Mouse (Mus musculus) forebrain, postnatal 0 days (tissue): Measurements from ENCODE around the gene Arhgap44. TPM values are rescaled to one million over a fixed set of nuclear protein-coding genes. Genes with fewer than 3 reads are reported as not detected.

Experiments
- ATAC-seq: fragments of 200-750 bp; cut with Nextera tagmentation; 2 replicates; pipeline ENCODE4 v1.8.0; 2017; ENCODE audit warnings: mild to moderate bottlenecking, moderate library complexity
- DNase-seq: peaks from one replicate; pipeline ENCODE4 v3.0.0-alpha.2; 2015
- H3K27ac ChIP-seq: fragments of 300-500 bp; sonication (generic); 2 replicates; pipeline ENCODE4 v1.5.1; 2014; ENCODE audit warnings: low read depth, mild to moderate bottlenecking, antibody characterized with exemption, low read length, moderate library complexity, mixed read lengths
- H3K27me3 ChIP-seq: fragments of 300-500 bp; sonication (generic); 2 replicates; pipeline ENCODE4 v1.6.1; 2014; ENCODE audit warnings: mild to moderate bottlenecking, low read length, mixed read lengths; ENCODE audit not compliant: insufficient read depth
- H3K36me3 ChIP-seq: fragments of 300-500 bp; sonication (generic); 2 replicates; pipeline ENCODE4 v1.6.1; 2014; ENCODE audit warnings: mild to moderate bottlenecking, moderate library complexity; ENCODE audit not compliant: insufficient read depth
- H3K4me1 ChIP-seq: fragments of 300-500 bp; sonication (generic); 2 replicates; pipeline ENCODE4 v1.6.1; 2014; ENCODE audit warnings: antibody characterized with exemption; ENCODE audit not compliant: insufficient read depth
- H3K4me2 ChIP-seq: fragments of 300-500 bp; sonication (generic); 2 replicates; pipeline ENCODE4 v1.6.1; 2014; ENCODE audit warnings: low read depth, mild to moderate bottlenecking, moderate library complexity
- H3K4me3 ChIP-seq: fragments of 300-500 bp; sonication (generic); 2 replicates; pipeline ENCODE4 v1.5.1; 2014; ENCODE audit warnings: low read depth, low read length, mixed read lengths
- H3K9ac ChIP-seq: fragments of 300-500 bp; sonication (generic); 2 replicates; pipeline ENCODE4 v1.6.1; 2014; ENCODE audit warnings: mild to moderate bottlenecking
- H3K9me3 ChIP-seq: fragments of 300-500 bp; sonication (generic); 2 replicates; pipeline ENCODE4 v1.6.1; 2016; ENCODE audit warnings: low read length
- CTCF ChIP-seq: sonication (generic); IDR thresholded peaks from 2 replicates; pipeline ENCODE4 v1.5.1; 2016; ENCODE audit warnings: antibody characterized with exemption, control low read depth, low read depth
- WGBS: fragments of 180-500 bp; shearing (Covaris S2); extraction: QIAGEN DNeasy Blood & Tissue Kit; methylation state at CpG from one replicate; pipeline ENCODE4 v1.1.7; 2014; 5-methylcytosine and 5-hydroxymethylcytosine counted together
- microRNA-seq, 2 experiments: library from miRNA; unstranded; fragments of <30 nt; microRNA quantifications; one replicate each; pipeline ENCODE4; 2016
- polyA plus RNA-seq: library from polyadenylated mRNA; unstranded; fragments of >200 nt; fragmentation: Nextera tagmentation; extraction: Ambion mirVana; gene quantifications from 2 replicates; pipeline ENCODE4 v1.2.1, GENCODE M21; 2015
- total RNA-seq: library from RNA; depleted of rRNA; stranded (reverse); fragments of >200 nt; gene quantifications from 2 replicates; pipeline ENCODE4 v1.2.3, GENCODE M21; 2014; rRNA removed

Gene Arhgap44
- total and polyA plus RNA-seq, 2 experiments from 2014 or later = 17.4 to 29.6 TPM

- Histone ChIP-seq H3K27ac (no peak overlapping the region), H3K27me3 (0 out of 2 replicates have a peak, but pooled peaks cover 9% of the 10 kb centered on the region), H3K9ac (no peak overlapping the region), H3K4me3 (no peak overlapping the region), H3K36me3 (no peaks in the 10 kb centered on the region), H3K9me3 (no peaks in the 10 kb centered on the region), H3K4me2 (no peak overlapping the region), H3K4me1 (no peaks in the 10 kb centered on the region)
- DNase-seq (no peak), ATAC-seq (no peak)
- WGBS = 82% methylated on average over 3 of the region's 3 CpGs
- TF ChIP-seq CTCF = no peak
These were observed 191.2 kb downstream of the Arhgap44 start for GRCm38 (mm10) chr11:64971471-64971988.

GRCm38 (mm10) chr11:64968939-64969342 lies 193.8 kb downstream of the Arhgap44 start:
- no peak overlapping the region for H3K4me2 ChIP-seq
- TF ChIP-seq CTCF = no peak
- no peaks in the 10 kb centered on the region for H3K9me3 ChIP-seq
- no peak overlapping the region for H3K9ac ChIP-seq
- 60% methylated on average over 4 of the region's 4 CpGs for WGBS
- 0 out of 2 replicates have a peak, but pooled peaks cover 9% of the 10 kb centered on the region for H3K27me3 ChIP-seq
- H3K36me3 ChIP-seq = no peaks in the 10 kb centered on the region
- DNase-seq = no peak
- H3K4me3 ChIP-seq = no peak overlapping the region
- H3K27ac ChIP-seq = no peak overlapping the region
- ATAC-seq = no peak
- no peaks in the 10 kb centered on the region for H3K4me1 ChIP-seq

GRCm38 (mm10) chr11:64968507-64968906 lies 194.3 kb downstream of the Arhgap44 start:
- Histone ChIP-seq H3K27me3 (0 out of 2 replicates have a peak, but pooled peaks cover 9% of the 10 kb centered on the region), H3K9me3 (no peaks in the 10 kb centered on the region), H3K4me2 (no peak overlapping the region), H3K4me1 (no peaks in the 10 kb centered on the region), H3K27ac (no peak overlapping the region), H3K36me3 (no peaks in the 10 kb centered on the region), H3K4me3 (no peak overlapping the region), H3K9ac (no peak overlapping the region)
- 4% methylated on average over 3 of the region's 3 CpGs for WGBS
- ATAC-seq (peak; percentile 90), DNase-seq (peak; percentile 89)
- peak; percentile 98 for TF ChIP-seq CTCF

- Histone ChIP-seq H3K36me3 (no peaks in the 10 kb centered on the region), H3K9me3 (no peaks in the 10 kb centered on the region), H3K4me3 (no peak overlapping the region), H3K27me3 (no peaks in the 10 kb centered on the region), H3K4me2 (no peak overlapping the region), H3K9ac (no peak overlapping the region), H3K27ac (no peak overlapping the region), H3K4me1 (no peaks in the 10 kb centered on the region)
- WGBS = 90% methylated on average over 2 of the region's 2 CpGs
- ATAC-seq (no peak), DNase-seq (no peak)
- TF ChIP-seq CTCF = no peak
These were observed 200.1 kb downstream of the Arhgap44 start for GRCm38 (mm10) chr11:64962629-64963028.

GRCm38 (mm10) chr11:64956962-64957729 lies 205.6 kb downstream of the Arhgap44 start:
- no peaks in the 10 kb centered on the region for H3K27me3 ChIP-seq
- H3K9ac ChIP-seq = peak overlapping the region; percentile 25; the same call in 1 of the 2 replicates
- 3% methylated on average over 16 of the region's 16 CpGs for WGBS
- no peaks in the 10 kb centered on the region for H3K36me3 ChIP-seq
- ATAC-seq (peak; percentile 34; the same call in 1 of the 2 replicates), DNase-seq (peak; percentile 44)
- H3K27ac ChIP-seq = no peak overlapping the region
- no peaks in the 10 kb centered on the region for H3K9me3 ChIP-seq
- no peak for TF ChIP-seq CTCF
- H3K4me3 ChIP-seq = peak overlapping the region; percentile 25
- H3K4me2 ChIP-seq = peak overlapping the region; percentile 48
- H3K4me1 ChIP-seq = peaks cover 10% of the 10 kb centered on the region; the same call in 1 of the 2 replicates

Small RNA genes within 50 kb of the gene (microRNA-seq; reads per million reads assigned to microRNA genes)
- 0 reads per million in 2 experiments for gene Gm25991

Other genes starting within 250 kb of the Arhgap44 start
- 32.1 and 35.1 TPM in 2 replicates for gene Elac2, start 183.9 kb downstream of the Arhgap44 start, total RNA-seq
- 21.2 and 25.9 TPM in 2 replicates for gene Elac2, start 183.9 kb downstream of the Arhgap44 start, polyA plus RNA-seq
- gene 1700086D15Rik, start 3.1 kb downstream of the Arhgap44 start, total RNA-seq = 0.71 and 1.5 TPM in 2 replicates
- 0.21 and 0.33 TPM in 2 replicates for gene 1700086D15Rik, start 3.1 kb downstream of the Arhgap44 start, polyA plus RNA-seq
- gene Myocd, start 107.0 kb upstream of the Arhgap44 start, total RNA-seq = 0.08 and 0.38 TPM in 2 replicates
- 0.07 and 0.08 TPM in 2 replicates for gene Myocd, start 107.0 kb upstream of the Arhgap44 start, polyA plus RNA-seq